ENCODE assay signal across 22 mouse cellular contexts in the genomic region with DNA sequence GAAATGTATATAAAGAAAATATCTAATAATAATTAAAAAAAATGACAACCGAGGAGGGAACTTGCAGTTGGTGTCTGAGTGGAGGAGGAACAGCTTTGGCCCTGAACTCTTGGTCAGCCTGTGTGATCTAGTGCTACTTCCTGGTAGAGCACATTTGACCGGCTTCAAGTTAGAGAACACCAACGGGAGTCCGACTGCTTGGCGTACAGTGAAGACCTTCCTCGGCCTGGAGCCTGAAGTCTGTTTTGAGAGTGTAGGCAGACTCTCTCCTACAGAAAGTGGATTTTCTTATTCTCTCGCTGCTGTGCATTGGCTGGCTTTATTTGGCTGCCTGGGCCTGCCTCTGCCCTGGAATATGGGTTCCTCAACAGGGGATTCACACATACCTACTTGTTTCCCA.
"Had no signal": no experiment of that assay in that cellular context is flagged by ENCODE, and none has a peak within 500 bp of the region (broad histone marks: within the 10 kb centered on the region; RNA-seq: fewer than 3 reads in every experiment).

No protein-coding gene starts in this region.

- H3K27me3 ChIP-seq: heart, embryonic 13.5 days; heart, embryonic 15.5 days; hindbrain, embryonic 13.5 days; hindbrain, embryonic 15.5 days; kidney, embryonic 15.5 days; limb, embryonic 12.5 days; liver, embryonic 12.5 days had no signal

- H3K9me3 ChIP-seq: heart, embryonic 15.5 days; hindbrain, embryonic 13.5 days; hindbrain, embryonic 15.5 days; kidney, embryonic 15.5 days; limb, embryonic 12.5 days; liver, embryonic 12.5 days had no signal

- ATAC-seq: hindbrain, postnatal 0 days; intestine, embryonic 16.5 days; liver, embryonic 12.5 days had no signal

- H3K36me3 ChIP-seq: heart, embryonic 13.5 days; heart, embryonic 15.5 days; hindbrain, embryonic 13.5 days; hindbrain, embryonic 15.5 days; kidney, embryonic 15.5 days; limb, embryonic 12.5 days; liver, embryonic 12.5 days had no signal

- H3K4me3 ChIP-seq: heart, embryonic 13.5 days; heart, embryonic 15.5 days; hindbrain, embryonic 13.5 days; hindbrain, embryonic 15.5 days; kidney, embryonic 15.5 days; limb, embryonic 12.5 days; liver, embryonic 12.5 days had no signal

- DNase-seq: gastrocnemius, postnatal 14 days; gastrocnemius, postnatal 36 days; heart, adult 18-20 months; kidney, adult 11 months; kidney, adult 2 months; kidney, adult 9 months; kidney, postnatal 14 days; kidney, postnatal 36 days; layer of hippocampus, adult 9-11 months; layer of hippocampus, postnatal 36 days; left cerebral cortex, postnatal 4 days had no signal

- H3K27ac ChIP-seq: heart, embryonic 13.5 days; heart, embryonic 15.5 days; hindbrain, embryonic 13.5 days; hindbrain, embryonic 15.5 days; hindbrain, postnatal 0 days; kidney, embryonic 15.5 days; kidney, postnatal 0 days; limb, embryonic 12.5 days; liver, embryonic 12.5 days; liver, embryonic 14.5 days had no signal

- H3K4me1 ChIP-seq: heart, embryonic 13.5 days; heart, embryonic 15.5 days; hindbrain, embryonic 13.5 days; hindbrain, embryonic 15.5 days; kidney, embryonic 15.5 days; limb, embryonic 12.5 days; liver, embryonic 12.5 days had no signal
